Mouse (Mus musculus) midbrain, postnatal 0 days (tissue): ENCODE measurements at regions not wholly inside any gene's neighbourhood (a gene's known extent, or its start where the extent isn't known, plus 50 kb on each side); places are given as distances from the start of the nearest gene placed in this dataset.
"Not testable (repeated sequence)": the region's sequence is repeated elsewhere in the genome, so short reads cannot be mapped to it uniquely, and the experiment has no call there.

ENCODE experiments used
- ATAC-seq: fragments of 200-750 bp; cut with Nextera tagmentation; 2 replicates; pipeline ENCODE4 v1.8.0; 2017; ENCODE audit warnings: moderate number of reproducible peaks, mild to moderate bottlenecking, moderate TSS enrichment, moderate library complexity; ENCODE audit not compliant: low FRiP score
- DNase-seq: peaks from one replicate; pipeline ENCODE4 v3.0.0-alpha.2; 2015; ENCODE audit warnings: low spot score
- H3K27ac ChIP-seq: fragments of 300-500 bp; sonication (generic); 2 replicates; pipeline ENCODE4 v1.5.1; 2014; ENCODE audit warnings: low read depth, mild to moderate bottlenecking, low read length, mixed read lengths
- H3K27me3 ChIP-seq: fragments of 300-500 bp; sonication (generic); 2 replicates; pipeline ENCODE4 v1.6.1; 2014; ENCODE audit warnings: low read length, control low read depth, mixed read lengths; ENCODE audit not compliant: insufficient read depth
- H3K36me3 ChIP-seq: fragments of 300-500 bp; sonication (generic); 2 replicates; pipeline ENCODE4 v1.6.1; 2014; ENCODE audit warnings: low read length, control low read depth, mixed read lengths; ENCODE audit not compliant: insufficient read depth
- H3K4me1 ChIP-seq: fragments of 300-500 bp; sonication (generic); 2 replicates; pipeline ENCODE4 v1.6.1; 2014; ENCODE audit warnings: mild to moderate bottlenecking, control low read depth, antibody characterized with exemption, low read length, mixed read lengths; ENCODE audit not compliant: insufficient read depth
- H3K4me2 ChIP-seq: fragments of 300-500 bp; sonication (generic); 2 replicates; pipeline ENCODE4 v1.6.1; 2014; ENCODE audit warnings: low read depth, mild to moderate bottlenecking, low read length, mixed read lengths; ENCODE audit not compliant: poor library complexity, severe bottlenecking
- H3K4me3 ChIP-seq: fragments of 300-500 bp; sonication (generic); 2 replicates; pipeline ENCODE4 v1.5.1; 2014; ENCODE audit warnings: low read depth, mild to moderate bottlenecking, low read length, moderate library complexity
- H3K9ac ChIP-seq: fragments of 300-500 bp; sonication (generic); replicated peaks from 2 replicates; pipeline ENCODE4 v1.6.1; 2014; ENCODE audit warnings: mild to moderate bottlenecking, low read length, moderate library complexity, mixed read lengths; ENCODE audit not compliant: poor library complexity, severe bottlenecking
- H3K9me3 ChIP-seq: fragments of 300-500 bp; sonication (generic); 2 replicates; pipeline ENCODE4 v1.6.1; 2016; ENCODE audit warnings: low read length, control low read depth
- CTCF ChIP-seq: IDR thresholded peaks from 2 replicates; pipeline ENCODE4 v1.5.1; 2016; ENCODE audit warnings: antibody characterized with exemption, mild to moderate bottlenecking
- WGBS: fragments of 180-500 bp; shearing (Covaris S2); extraction: QIAGEN DNeasy Blood & Tissue Kit; methylation state at CpG from one replicate; pipeline ENCODE4 v1.1.7; 2014; 5-methylcytosine and 5-hydroxymethylcytosine counted together

DNA sequence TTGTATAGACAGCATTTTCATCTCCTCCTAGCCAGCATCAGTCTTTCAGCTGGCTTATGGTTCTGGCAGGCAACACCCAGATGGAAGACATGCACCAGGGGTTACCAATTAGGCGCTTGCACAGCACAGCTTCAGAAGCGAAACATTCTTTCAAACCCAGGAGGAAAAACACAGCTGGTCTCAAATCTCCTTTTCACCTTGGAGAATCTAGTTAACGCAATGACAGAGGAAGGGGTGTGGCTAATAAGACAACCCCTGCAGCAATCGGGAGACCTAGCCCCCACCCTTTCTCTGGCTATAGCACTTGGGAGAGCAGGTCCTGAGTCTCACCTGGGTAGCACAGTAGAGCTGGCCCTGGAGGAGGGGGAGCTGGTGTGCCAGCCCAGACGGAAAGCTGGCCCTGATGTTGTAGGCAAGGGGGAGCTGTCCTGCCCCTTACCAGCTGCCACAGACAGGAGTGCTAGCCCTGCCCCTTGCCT, 84.4 kb upstream of the Thpo start:
- no peaks in the 10 kb centered on the region for H3K36me3 ChIP-seq
- ATAC-seq (no peak; the same call in 1 of the 2 replicates), DNase-seq (no peak)
- H3K4me2 ChIP-seq = no peak overlapping the region
- no peak for TF ChIP-seq CTCF
- H3K27me3 ChIP-seq = no peaks in the 10 kb centered on the region
- H3K9me3 ChIP-seq = no peaks in the 10 kb centered on the region
- H3K4me1 ChIP-seq = no peaks in the 10 kb centered on the region
- H3K9ac ChIP-seq = no peak overlapping the region
- no peak overlapping the region for H3K27ac ChIP-seq
- 43% methylated on average over 5 of the region's 5 CpGs for WGBS
- no peak overlapping the region for H3K4me3 ChIP-seq

DNA sequence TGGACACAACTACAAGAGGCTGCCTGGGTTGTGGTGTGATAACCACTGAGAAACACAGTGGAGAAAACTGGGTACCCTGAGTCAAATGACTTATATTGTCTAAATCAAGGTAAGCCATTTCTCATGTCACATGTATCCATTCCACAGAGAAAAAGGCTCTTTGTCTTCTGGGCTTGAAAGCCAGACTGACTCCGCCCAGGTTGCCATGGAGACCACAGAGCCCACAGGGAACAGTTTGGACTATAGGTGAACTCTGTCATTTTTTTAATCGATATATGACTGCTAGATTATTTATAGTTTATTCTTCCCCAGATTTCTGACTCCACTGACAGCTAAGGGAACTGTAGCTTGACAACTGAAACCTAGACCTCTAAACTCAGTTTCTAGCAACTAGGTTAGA, 80.7 kb upstream of the Thpo start:
- TF ChIP-seq CTCF = no peak
- WGBS = 77% methylated on average over 2 of the region's 2 CpGs

DNA sequence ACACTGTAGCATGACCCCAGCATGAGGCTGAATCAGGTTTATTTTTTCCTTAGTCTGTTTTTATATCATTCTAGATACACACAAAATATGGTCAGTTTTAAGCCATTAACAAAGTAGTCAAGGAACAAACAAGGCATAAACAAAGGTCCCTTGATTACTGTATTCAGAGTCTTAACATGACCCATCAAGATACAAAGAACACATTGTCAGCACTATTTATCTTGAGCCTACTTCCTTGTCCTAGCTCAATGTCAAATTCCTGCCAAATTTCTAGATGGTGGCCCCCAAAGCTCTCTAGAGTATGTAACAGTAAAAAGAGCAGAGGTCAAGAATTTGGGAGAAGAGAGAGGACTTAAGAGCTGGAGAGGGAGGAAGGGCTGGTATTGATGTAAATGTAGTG, 79.9 kb upstream of the Thpo start:
- H3K9me3 ChIP-seq = no peaks in the 10 kb centered on the region
- no peak for TF ChIP-seq CTCF
- no peak for ATAC-seq

More for the DNA sequence above, 80.7 kb upstream of the Thpo start:
- H3K9me3 ChIP-seq = no peaks in the 10 kb centered on the region
- H3K4me2 ChIP-seq = no peak overlapping the region
- no peak overlapping the region for H3K4me3 ChIP-seq
- no peaks in the 10 kb centered on the region for H3K36me3 ChIP-seq
- no peaks in the 10 kb centered on the region for H3K27me3 ChIP-seq
- no peaks in the 10 kb centered on the region for H3K4me1 ChIP-seq
- no peak overlapping the region for H3K27ac ChIP-seq
- H3K9ac ChIP-seq = no peak overlapping the region
- no peak for DNase-seq
- no peak for ATAC-seq

DNA sequence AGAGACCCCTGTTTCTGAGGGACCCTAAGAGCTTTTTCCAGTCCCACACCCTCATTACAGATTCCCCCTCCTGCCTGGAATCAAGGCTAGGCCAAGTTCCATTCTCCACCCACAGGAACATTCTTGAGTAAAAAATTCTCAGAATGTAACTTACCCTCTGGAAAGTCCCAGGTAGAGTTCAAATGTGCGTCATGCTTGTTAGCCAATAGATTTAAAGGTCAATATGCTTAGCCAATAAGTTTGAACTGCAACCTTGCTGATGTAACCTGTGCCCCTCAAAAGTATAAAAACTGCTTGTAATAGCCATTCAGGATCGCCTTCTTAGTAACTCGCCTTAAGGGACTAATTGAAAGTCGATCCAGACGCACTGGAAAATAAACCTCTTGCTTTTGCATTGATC, 77.7 kb upstream of the Thpo start:
- H3K4me3 ChIP-seq, H3K9me3 ChIP-seq, H3K4me1 ChIP-seq, ATAC-seq, H3K4me2 ChIP-seq, DNase-seq, H3K9ac ChIP-seq, H3K27ac ChIP-seq, H3K36me3 ChIP-seq, H3K27me3 ChIP-seq: not testable (repeated sequence)
- WGBS = 79% methylated on average over 5 of the region's 5 CpGs

More for the DNA sequence above, 79.9 kb upstream of the Thpo start:
- Histone ChIP-seq H3K4me3 (no peak overlapping the region), H3K36me3 (no peaks in the 10 kb centered on the region), H3K27ac (no peak overlapping the region), H3K4me1 (no peaks in the 10 kb centered on the region), H3K9ac (no peak overlapping the region), H3K4me2 (no peak overlapping the region), H3K27me3 (no peaks in the 10 kb centered on the region)
- no peak for DNase-seq

DNA sequence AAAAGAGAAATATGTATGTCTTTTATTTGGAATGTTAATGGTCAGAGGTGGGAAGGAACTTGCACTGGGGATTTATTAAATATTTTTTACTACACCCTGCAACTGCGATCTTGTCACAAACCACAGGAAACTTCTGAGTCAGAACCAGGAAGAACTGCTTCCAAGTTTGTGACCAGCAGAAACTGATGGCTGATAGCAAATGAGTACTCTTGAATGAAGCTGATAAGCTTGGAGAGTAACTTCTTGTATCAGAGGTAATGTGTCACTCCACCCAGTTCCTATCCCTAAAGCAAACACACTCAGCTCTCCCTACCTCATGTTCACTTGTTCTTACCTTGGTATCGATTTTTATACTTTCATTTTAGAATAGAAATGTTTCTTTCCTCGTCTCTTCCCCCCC, 76.0 kb upstream of the Thpo start:
- Histone ChIP-seq H3K9me3 (no peaks in the 10 kb centered on the region), H3K9ac (no peak overlapping the region), H3K36me3 (no peaks in the 10 kb centered on the region), H3K4me1 (no peaks in the 10 kb centered on the region), H3K27me3 (no peaks in the 10 kb centered on the region), H3K4me3 (no peak overlapping the region), H3K27ac (no peak overlapping the region), H3K4me2 (no peak overlapping the region)
- DNase-seq = no peak
- TF ChIP-seq CTCF = no peak
- WGBS = 79% methylated on average over 3 of the region's 3 CpGs
- ATAC-seq = no peak

DNA sequence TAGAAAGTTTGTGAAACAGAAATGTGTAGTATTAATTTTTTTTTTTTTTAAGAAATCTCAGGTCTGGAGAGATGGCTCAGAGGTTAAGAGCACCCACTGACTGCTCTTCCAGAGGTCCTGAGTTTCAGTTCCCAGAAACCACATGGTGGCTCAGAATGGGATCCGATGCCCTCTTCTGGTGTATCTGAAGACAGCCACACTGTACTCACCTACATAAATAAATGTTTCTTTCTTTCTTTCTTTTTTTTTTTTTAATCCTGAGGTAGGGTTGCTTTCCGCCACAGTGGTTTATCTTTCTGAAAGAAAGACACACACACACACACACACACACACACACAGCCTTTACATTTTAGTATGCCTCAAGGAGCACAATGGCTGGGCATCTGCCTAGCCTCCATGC, 74.0 kb upstream of the Thpo start:
- peak; percentile 23; the same call in 1 of the 2 replicates for TF ChIP-seq CTCF
- no peak for DNase-seq
- Histone ChIP-seq H3K9me3 (no peaks in the 10 kb centered on the region), H3K9ac (no peak overlapping the region), H3K4me2 (no peak overlapping the region), H3K27ac (no peak overlapping the region), H3K36me3 (no peaks in the 10 kb centered on the region), H3K4me3 (no peak overlapping the region), H3K4me1 (no peaks in the 10 kb centered on the region), H3K27me3 (no peaks in the 10 kb centered on the region)
- no peak for ATAC-seq
- whole genome bisulfite sequencing = 84% methylated on average over 2 of the region's 2 CpGs
